Mouse (Mus musculus) bone marrow macrophage, adult 2 months (primary cell): ENCODE measurements at regions not wholly inside any gene's neighbourhood (a gene's known extent, or its start where the extent isn't known, plus 50 kb on each side); places are given as distances from the start of the nearest gene placed in this dataset.

Experiments used
- H3K27ac ChIP-seq: 2 replicates; pipeline ENCODE4 v1.5.1; 2012; ENCODE audit warnings: low read depth, low read length; ENCODE audit not compliant: insufficient read depth
- H3K4me1 ChIP-seq: 2 replicates; pipeline ENCODE4 v1.6.1; 2012; ENCODE audit warnings: low read length; ENCODE audit not compliant: control insufficient read depth, insufficient read depth
- H3K4me3 ChIP-seq: 2 replicates; pipeline ENCODE4 v1.5.1; 2012; ENCODE audit warnings: mild to moderate bottlenecking, low read length, moderate library complexity; ENCODE audit not compliant: insufficient read depth
- CTCF ChIP-seq: IDR thresholded peaks from 2 replicates; pipeline ENCODE4 v1.5.1; 2012; ENCODE audit warnings: low read depth, mild to moderate bottlenecking, low read length, moderate library complexity
- POLR2A ChIP-seq: IDR thresholded peaks from 2 replicates; pipeline ENCODE4 v1.6.1; 2012; ENCODE audit warnings: mild to moderate bottlenecking, low read depth, low read length, borderline replicate concordance

DNA sequence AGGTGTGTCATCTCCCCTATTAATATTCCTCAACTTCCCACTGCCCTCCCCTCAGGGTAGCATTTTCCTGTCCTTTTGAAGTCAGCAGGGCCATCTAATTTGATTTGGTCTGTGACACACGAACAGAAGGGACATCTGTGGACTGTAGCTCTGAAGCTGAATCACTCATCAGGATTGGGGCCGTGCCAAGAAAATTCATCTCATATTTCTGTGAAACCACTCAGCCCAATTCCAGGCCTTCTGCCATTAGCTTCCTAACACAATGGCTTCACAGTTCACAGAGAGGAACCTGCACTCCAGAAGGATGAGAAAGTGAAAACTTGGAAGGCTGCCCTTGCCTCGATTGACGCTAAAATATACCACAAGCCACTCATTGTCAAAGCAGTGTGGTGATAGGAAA is 86.1 kb downstream of the Abhd5 start:
- no peak for TF ChIP-seq POLR2A
- TF ChIP-seq CTCF: no peak
- no peak overlapping the region for H3K27ac ChIP-seq
- no peak overlapping the region for H3K4me3 ChIP-seq
- no peaks in the 10 kb centered on the region for H3K4me1 ChIP-seq

DNA sequence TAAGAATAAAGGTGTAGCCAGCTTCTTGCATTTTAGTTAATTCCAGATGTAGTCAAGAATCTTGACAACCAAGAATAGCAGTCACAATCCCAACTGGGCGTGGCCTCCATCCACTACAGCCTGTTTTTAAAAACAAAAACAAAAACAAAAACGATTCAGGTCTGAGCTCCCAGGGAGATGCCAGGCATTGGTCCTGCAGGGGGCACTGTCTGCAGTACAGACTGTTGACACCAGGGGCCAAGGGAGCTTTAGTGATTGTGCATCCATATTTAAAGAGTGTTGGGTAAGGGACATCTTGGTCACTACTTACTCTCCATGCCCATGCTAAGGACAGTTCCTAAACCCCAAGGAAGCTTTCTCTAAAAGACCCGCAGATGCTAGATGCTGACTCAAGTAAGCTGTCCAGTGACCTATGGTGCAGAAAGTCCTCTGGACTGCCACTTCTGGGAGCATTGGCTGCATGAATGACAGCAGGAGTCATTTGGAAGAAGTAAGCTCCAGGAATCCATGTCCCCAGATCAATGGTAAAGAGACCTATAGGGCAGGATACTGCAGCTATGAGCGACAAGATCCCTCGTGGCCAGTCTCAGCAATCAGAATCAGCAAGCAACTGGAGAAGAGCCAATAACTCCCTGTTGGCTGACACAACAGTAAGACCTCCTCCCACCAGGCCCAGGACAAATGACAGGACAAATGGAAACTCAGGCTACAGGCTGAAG is 95.1 kb downstream of the Abhd5 start:
- no peak overlapping the region for H3K4me3 ChIP-seq
- TF ChIP-seq POLR2A: no peak
- no peak for TF ChIP-seq CTCF
- no peaks in the 10 kb centered on the region for H3K4me1 ChIP-seq
- no peak overlapping the region for H3K27ac ChIP-seq

- Histone ChIP-seq H3K27ac (no peak overlapping the region), H3K4me1 (no peaks in the 10 kb centered on the region), H3K4me3 (no peak overlapping the region)
- TF ChIP-seq POLR2A (no peak), CTCF (no peak)
Observed at GRCm38 (mm10) chr9:122447568-122447967, 96.2 kb downstream of the Abhd5 start.

DNA sequence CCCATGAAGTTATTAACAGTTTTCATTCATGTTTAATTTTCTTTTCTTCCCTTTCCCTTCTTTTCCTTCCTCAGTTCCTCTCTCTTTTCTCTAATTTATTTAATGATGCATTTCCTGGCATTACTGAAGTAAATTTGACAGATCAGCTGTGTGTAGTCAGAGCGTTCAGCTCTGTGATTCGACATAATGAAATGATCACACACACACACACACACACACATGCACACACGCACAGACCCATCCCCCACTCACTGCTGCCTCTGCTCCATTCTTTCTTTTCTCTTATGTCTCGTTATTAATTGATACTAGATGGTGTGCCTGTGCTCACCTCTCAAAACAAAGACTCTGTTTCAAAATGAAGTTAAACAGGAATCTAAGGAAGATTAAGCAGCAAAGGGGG is 96.9 kb downstream of the Abhd5 start:
- H3K27ac ChIP-seq: no peak overlapping the region

GRCm38 (mm10) chr9:122450524-122450923 is 99.1 kb downstream of the Abhd5 start:
- Histone ChIP-seq H3K27ac (no peak overlapping the region), H3K4me1 (no peaks in the 10 kb centered on the region), H3K4me3 (no peak overlapping the region)
- no peak for TF ChIP-seq POLR2A
- TF ChIP-seq CTCF: no peak

More for the DNA sequence above, 96.9 kb downstream of the Abhd5 start:
- TF ChIP-seq POLR2A (no peak), CTCF (no peak)
- H3K4me1 ChIP-seq: no peaks in the 10 kb centered on the region
- no peak overlapping the region for H3K4me3 ChIP-seq

DNA sequence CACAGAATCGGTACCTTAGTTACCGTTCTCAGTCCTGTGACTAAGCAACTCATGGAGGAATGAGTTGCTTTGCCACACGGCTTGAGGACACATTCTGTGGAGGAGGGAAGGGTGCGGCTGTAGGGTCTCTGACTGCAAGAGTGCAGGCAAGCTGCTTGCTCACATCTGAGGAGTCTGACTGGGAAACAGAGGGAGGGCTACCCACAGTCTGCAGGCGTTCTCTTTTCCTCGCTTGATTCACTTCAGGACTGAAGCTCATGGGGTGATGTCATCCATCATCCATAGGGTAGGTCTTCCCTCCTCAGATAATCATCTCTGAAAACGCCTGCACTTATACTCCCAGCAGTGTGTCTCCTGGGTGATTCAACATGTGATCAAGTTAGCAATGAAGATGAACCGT is 103.9 kb downstream of the Abhd5 start:
- Histone ChIP-seq H3K4me1 (no peaks in the 10 kb centered on the region), H3K4me3 (no peak overlapping the region), H3K27ac (no peak overlapping the region)
- no peak for TF ChIP-seq POLR2A
- no peak for TF ChIP-seq CTCF

GRCm38 (mm10) chr9:122455779-122456178 is 104.4 kb downstream of the Abhd5 start:
- H3K4me3 ChIP-seq: no peak overlapping the region
- no peak overlapping the region for H3K27ac ChIP-seq
- TF ChIP-seq CTCF (no peak), POLR2A (no peak)
- no peaks in the 10 kb centered on the region for H3K4me1 ChIP-seq

DNA sequence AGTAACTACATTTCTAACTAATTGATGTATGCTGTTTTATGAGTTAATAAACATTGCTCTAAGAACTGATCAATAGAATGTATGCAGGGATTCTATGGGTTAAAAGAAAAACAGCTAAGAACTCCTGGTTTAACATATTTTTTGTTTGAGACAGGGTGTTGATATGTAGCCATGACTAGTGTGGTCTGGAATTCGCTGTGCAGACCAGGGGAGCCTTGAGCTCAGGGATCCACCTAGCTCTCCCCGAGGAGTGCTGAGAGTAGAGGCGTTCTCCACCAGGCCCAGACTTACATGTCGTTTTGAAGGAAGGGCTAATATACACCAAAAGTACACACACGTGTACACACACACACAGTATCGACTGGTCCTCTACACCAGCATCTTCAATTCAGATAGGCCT is 108.1 kb downstream of the Abhd5 start:
- no peak overlapping the region for H3K4me3 ChIP-seq
- TF ChIP-seq POLR2A: no peak
- no peak for TF ChIP-seq CTCF
- H3K27ac ChIP-seq: no peak overlapping the region
- no peaks in the 10 kb centered on the region for H3K4me1 ChIP-seq

DNA sequence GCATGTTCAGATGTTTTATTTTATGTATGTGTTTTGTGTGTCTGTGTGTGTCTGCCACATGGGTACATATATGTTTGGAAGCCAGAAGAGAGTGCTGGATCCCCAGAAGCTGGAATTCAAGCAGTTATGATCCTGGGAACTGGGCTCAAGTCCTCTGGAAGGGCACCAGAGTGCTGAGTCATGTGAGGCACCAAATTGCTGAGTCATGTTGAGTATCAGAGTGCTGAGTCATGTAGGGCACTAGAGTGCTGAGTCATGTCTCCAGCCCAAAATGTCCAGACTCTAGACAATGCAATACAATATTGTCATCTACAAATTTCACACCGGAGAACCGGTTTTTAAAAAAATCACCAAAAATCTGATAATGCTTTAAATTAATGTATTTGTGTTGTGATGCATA is 120.1 kb downstream of the Abhd5 start:
- no peak for TF ChIP-seq CTCF
- TF ChIP-seq POLR2A: no peak
- Histone ChIP-seq H3K4me3 (no peak overlapping the region), H3K27ac (no peak overlapping the region), H3K4me1 (0 out of 2 replicates have a peak, but pooled peaks cover 2% of the 10 kb centered on the region)

GRCm38 (mm10) chr9:122476356-122476755 is 124.9 kb downstream of the Abhd5 start:
- Histone ChIP-seq H3K4me1 (no peaks in the 10 kb centered on the region), H3K27ac (no peak overlapping the region), H3K4me3 (no peak overlapping the region)
- peak; percentile 20; the same call in 1 of the 2 replicates for TF ChIP-seq CTCF
- TF ChIP-seq POLR2A: no peak
